Mouse (Mus musculus) G1E (cell line): Measurements from ENCODE around the gene Cldn7. TPM values are rescaled to one million over a fixed set of nuclear protein-coding genes. Genes with fewer than 3 reads are reported as not detected.

Experiments used
- ATAC-seq: 2 replicates; pipeline ENCODE4 v1.8.0; 2016; ENCODE audit warnings: mild to moderate bottlenecking; ENCODE audit not compliant: insufficient number of reproducible peaks, poor library complexity, low FRiP score, severe bottlenecking; ENCODE audit errors: extremely low read depth
- DNase-seq: peaks from one replicate; pipeline ENCODE4 v3.0.0; 2012; ENCODE audit warnings: low spot score
- H3K27me3 ChIP-seq: 2 replicates; pipeline ENCODE4 v1.6.1; 2012; ENCODE audit warnings: mild to moderate bottlenecking, low read length, inconsistent platforms; ENCODE audit not compliant: insufficient read depth
- H3K36me3 ChIP-seq: replicated peaks from 2 replicates; pipeline ENCODE3; 2012; ENCODE audit warnings: mild to moderate bottlenecking, inconsistent platforms
- H3K4me1 ChIP-seq: 2 replicates; pipeline ENCODE4 v1.6.1; 2012; ENCODE audit warnings: low read depth, low read length, inconsistent platforms, mixed read lengths; ENCODE audit not compliant: insufficient read depth
- H3K4me3 ChIP-seq: 2 replicates; pipeline ENCODE4 v1.5.1; 2012; ENCODE audit warnings: low read depth, mild to moderate bottlenecking, inconsistent platforms, low read length, moderate library complexity, mixed read lengths
- H3K9me3 ChIP-seq: replicated peaks from 2 replicates; pipeline ENCODE4 v1.6.1; 2012; ENCODE audit warnings: inconsistent platforms
- CTCF ChIP-seq: IDR thresholded peaks from 2 replicates; pipeline ENCODE4 v1.5.1; 2012; ENCODE audit warnings: low read depth, low read length, inconsistent platforms, mixed read lengths
- GATA1 ChIP-seq: IDR thresholded peaks from 2 replicates; pipeline ENCODE4 v1.6.1; 2012; ENCODE audit warnings: borderline replicate concordance, low read length, inconsistent platforms, mixed read lengths
- GATA2 ChIP-seq: IDR thresholded peaks from 2 replicates; pipeline ENCODE4 v1.6.1; 2012; ENCODE audit warnings: low read depth, low read length, inconsistent platforms, borderline replicate concordance
- POLR2AphosphoS5 ChIP-seq: IDR thresholded peaks from 2 replicates; pipeline ENCODE4 v1.6.1; 2012; ENCODE audit warnings: low read depth, low read length, inconsistent platforms; ENCODE audit not compliant: insufficient replicate concordance
- TAL1 ChIP-seq: conservative IDR thresholded peaks from 2 replicates; pipeline ENCODE4 v1.6.1; 2012; ENCODE audit warnings: low read depth, low read length, inconsistent platforms, mixed read lengths
- polyA plus RNA-seq: library from polyadenylated mRNA; stranded (reverse); fragments of >175 nt; gene quantifications from 2 replicates; pipeline ENCODE4 v1.2.3, GENCODE M21; 2012
- total RNA-seq, 2 experiments: library from RNA; stranded (forward) in 1 of 2; stranded (reverse) in 1 of 2; fragments of 200-1000 nt in 1 of 2; fragments of >200 nt in 1 of 2; fragmentation: Nextera tagmentation in 1 of 2; gene quantifications; 2 replicates each; pipeline ENCODE4 v1.2.3; 2014 to 2017

The Cldn7 gene
- total and polyA plus RNA-seq, 3 experiments, result not detected

DNA sequence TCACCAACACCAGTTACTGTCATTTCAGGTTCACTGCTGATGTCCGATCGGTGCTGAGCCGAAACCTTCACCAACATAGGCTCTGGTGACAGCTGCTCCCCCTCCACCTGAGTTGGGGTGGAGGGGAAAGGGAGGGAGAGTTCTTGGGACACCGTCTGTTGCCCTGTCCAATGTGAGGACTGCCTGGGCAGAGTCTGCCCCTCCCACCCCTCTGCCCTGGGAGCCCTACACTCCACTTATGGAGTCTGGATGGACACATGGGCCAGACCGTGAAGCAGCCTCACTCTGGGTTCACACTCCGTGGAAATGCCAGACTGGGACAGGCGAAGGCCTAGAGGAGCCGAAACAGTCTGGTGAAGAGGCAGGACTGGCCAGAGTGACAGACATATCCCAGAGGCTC is 25.4 kb downstream of the Cldn7 start:
- Histone ChIP-seq H3K4me3 (no peak overlapping the region; the same call in 1 of the 2 replicates), H3K4me1 (peaks cover 43% of the 10 kb centered on the region), H3K27me3 (no peaks in the 10 kb centered on the region), H3K9me3 (no peaks in the 10 kb centered on the region), H3K36me3 (peaks cover 79% of the 10 kb centered on the region)
- TF ChIP-seq CTCF, result no peak
- TF ChIP-seq POLR2AphosphoS5, result no peak
- TF ChIP-seq GATA2, result no peak
- no peak for TF ChIP-seq TAL1
- TF ChIP-seq GATA1, result no peak
- ATAC-seq, result no peak
- no peak for DNase-seq

DNA sequence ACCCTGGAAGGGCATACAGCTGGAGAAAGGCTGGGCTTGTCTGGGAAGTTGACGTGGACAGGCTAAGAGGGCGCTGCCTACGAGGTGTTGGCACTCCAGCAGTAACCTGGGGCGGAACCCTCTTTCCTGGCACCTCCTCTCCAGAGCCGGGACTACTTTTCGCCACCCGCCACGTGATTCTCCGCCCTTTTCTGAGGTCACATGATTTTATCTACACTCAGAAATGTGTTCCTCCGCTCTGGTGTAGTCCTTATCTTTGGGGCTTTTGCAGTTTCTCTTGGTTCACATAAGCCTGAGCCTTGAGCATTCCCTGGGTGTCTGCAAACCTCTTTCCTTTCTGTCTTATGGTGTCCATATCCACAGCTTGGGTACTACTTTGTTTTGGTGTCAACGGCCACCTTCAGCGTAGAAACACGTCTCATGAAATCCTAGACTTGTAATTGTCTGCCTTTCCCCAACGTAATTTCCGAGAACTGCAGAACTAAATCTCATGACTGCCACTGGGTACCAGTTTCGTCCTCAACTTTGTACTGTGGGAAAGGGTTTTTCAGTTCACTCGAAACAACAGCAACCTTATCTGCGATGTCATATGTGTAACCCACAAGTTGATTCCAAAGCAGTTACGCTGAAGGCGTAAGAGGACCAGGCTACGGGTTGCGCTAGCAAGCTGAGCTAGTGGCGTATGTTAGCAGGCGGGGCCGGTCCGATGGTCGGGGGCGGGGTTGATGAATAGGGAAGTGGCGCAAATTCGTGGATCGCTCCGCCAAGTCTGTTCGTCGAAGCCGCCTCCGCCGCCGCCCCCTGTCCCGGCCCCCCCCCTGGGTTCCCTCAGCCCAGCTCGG is 26.5 kb downstream of the Cldn7 start, which contains the start of gene Gabarap:
TSS of gene Gabarap (plus strand) at position 294 of the 842 bp plus-strand sequence.
- no peaks in the 10 kb centered on the region for H3K9me3 ChIP-seq
- peaks cover 43% of the 10 kb centered on the region for H3K4me1 ChIP-seq
- no peaks in the 10 kb centered on the region for H3K27me3 ChIP-seq
- TF ChIP-seq CTCF (no peak), POLR2AphosphoS5 (peak; percentile 67; the same call in 1 of the 2 replicates), GATA2 (no peak)
- peaks cover 69% of the 10 kb centered on the region for H3K36me3 ChIP-seq
- DNase-seq (peak; percentile 68), ATAC-seq (peak; percentile 32)
- peak within 1 kb of the TSS; percentile 77 for H3K4me3 ChIP-seq

DNA sequence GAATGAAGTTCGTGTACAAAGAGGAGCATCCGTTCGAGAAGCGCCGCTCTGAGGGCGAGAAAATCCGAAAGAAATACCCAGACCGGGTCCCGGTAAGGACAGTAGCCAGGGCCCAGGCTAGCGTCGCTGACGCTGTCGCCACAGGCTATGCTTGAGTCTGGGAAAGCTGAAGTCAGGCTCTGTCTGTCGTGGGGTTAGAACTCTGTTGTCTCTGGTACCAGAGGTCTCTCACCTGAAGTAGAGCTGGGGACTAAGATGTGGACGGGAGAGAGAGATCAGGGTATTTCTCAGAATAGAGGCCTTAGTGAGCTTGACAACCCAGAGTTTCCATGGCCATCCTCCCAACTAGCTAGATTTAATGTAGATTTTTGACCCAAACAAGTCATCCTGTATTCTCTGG is 27.1 kb downstream of the Cldn7 start:
- no peak for ATAC-seq
- H3K9me3 ChIP-seq, result no peaks in the 10 kb centered on the region
- H3K4me3 ChIP-seq, result peak overlapping the region; percentile 77
- DNase-seq, result no peak
- peaks cover 62% of the 10 kb centered on the region for H3K36me3 ChIP-seq
- H3K27me3 ChIP-seq, result no peaks in the 10 kb centered on the region
- peaks cover 43% of the 10 kb centered on the region for H3K4me1 ChIP-seq
- TF ChIP-seq GATA2 (no peak), POLR2AphosphoS5 (no peak), TAL1 (no peak), GATA1 (no peak), CTCF (no peak)

DNA sequence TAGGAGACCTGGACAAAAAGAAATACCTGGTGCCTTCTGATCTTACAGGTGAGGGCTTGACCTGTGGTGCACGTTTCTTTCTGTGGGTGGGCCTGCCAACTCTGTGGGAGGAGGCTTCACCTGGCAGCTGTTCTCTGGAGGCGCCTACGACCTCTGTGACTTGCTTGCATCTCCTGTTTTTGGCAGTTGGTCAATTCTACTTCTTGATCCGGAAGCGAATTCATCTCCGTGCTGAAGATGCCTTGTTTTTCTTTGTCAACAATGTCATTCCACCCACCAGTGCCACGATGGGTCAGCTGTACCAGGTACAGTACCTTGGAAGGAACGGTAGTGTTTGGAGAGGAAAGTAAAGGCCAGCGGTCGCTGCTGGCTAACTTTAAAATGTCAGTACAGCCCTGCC is 27.8 kb downstream of the Cldn7 start:
- Histone ChIP-seq H3K9me3 (no peaks in the 10 kb centered on the region), H3K4me1 (peaks cover 44% of the 10 kb centered on the region), H3K4me3 (peak overlapping the region; percentile 77), H3K36me3 (peaks cover 57% of the 10 kb centered on the region), H3K27me3 (no peaks in the 10 kb centered on the region)
- ATAC-seq (no peak), DNase-seq (no peak)
- TF ChIP-seq CTCF, result no peak
- no peak for TF ChIP-seq TAL1
- TF ChIP-seq GATA1, result no peak
- TF ChIP-seq GATA2, result no peak

DNA sequence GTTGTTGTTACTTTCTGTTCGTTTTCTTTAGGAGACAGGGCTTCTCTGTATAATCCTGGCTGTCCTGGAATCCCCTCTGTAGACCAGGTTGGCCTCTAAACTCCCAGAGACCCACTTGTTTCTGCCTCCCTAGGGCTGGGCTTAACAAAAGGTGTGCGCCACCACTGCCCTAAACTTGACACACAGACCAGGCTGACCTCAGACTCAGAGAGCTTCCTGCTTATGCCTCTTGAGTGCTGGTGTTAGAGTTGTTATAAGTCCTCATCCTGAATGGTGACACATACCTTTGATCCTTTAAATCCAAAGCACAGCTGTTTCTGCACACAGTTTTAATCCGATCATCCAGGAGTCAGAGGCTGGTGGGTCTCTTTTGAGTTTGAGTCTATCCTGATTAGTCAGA is 28.4 kb downstream of the Cldn7 start:
- Histone ChIP-seq H3K36me3 (peaks cover 57% of the 10 kb centered on the region), H3K9me3 (no peaks in the 10 kb centered on the region), H3K4me1 (peaks cover 49% of the 10 kb centered on the region), H3K4me3 (peak overlapping the region; percentile 77; the same call in 1 of the 2 replicates), H3K27me3 (no peaks in the 10 kb centered on the region)
- ATAC-seq, result no peak
- TF ChIP-seq POLR2AphosphoS5 (no peak), GATA2 (no peak), GATA1 (no peak), TAL1 (no peak), CTCF (no peak)
- DNase-seq, result no peak

DNA sequence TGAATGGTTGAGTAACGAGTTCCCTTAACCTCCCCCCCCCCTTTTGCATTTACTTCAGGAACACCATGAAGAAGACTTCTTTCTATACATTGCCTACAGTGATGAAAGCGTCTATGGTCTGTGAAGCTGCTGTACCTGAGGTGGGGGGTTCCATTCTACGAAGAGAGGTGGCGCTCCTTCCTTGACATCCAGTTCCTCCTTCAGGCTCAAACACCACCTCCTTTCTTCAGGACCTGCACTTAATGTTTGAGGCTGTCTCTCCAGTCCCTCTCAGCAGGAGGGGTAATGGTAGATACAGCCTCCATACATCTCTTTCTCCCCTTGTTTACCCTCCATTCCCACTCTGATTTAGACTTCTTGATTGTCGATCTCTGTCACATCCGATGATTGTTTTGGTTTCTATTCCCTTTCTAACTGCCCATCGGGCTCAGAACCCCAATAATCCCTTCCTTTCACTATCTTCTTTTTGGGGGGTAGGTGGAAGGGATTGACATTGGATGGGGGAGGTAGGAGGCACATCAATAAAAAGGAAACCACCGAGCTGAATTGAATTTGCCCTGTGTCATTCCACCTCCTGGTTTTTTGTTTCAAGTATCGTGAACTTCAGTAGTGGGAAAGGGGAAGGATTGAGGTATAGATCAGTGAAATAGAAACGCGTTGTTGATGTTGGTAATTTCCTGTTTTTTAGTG is 30.0 kb downstream of the Cldn7 start:
- Histone ChIP-seq H3K36me3 (peaks cover 57% of the 10 kb centered on the region), H3K4me1 (peaks cover 63% of the 10 kb centered on the region), H3K27me3 (no peaks in the 10 kb centered on the region), H3K9me3 (no peaks in the 10 kb centered on the region), H3K4me3 (no peak overlapping the region; the same call in 1 of the 2 replicates)
- TF ChIP-seq CTCF (no peak), POLR2AphosphoS5 (no peak)
- ATAC-seq, result no peak
- DNase-seq, result no peak
